ENCODE assay signal across 1 mouse cellular context in genomic region chr2:79127822-79128221, GRCm38 (mm10).
TF ChIP-seq lines count a peak whose summit lies in the region.

No protein-coding gene starts in this region.

TF ChIP-seq in CH12.LX, 34 proteins besides CTCF, POLR2A, EP300 and RAD21 (continued from another document):
- TF ChIP-seq POLR2AphosphoS2 (IDR thresholded peaks at IDR 0.05; ENCODE audit: low read depth, low read length) (no peak), SMC3 (IDR thresholded peaks at IDR 0.05; ENCODE audit: low read depth, low read length) (no peak), CHD2 (IDR thresholded peaks at IDR 0.05; ENCODE audit: low read length) (no peak), ETS1 (conservative IDR thresholded peaks at IDR 0.05; ENCODE audit: low read depth, low read length) (no peak), ELF1 (IDR thresholded peaks at IDR 0.05; ENCODE audit: low read depth, low read length) (no peak), NELFE (IDR thresholded peaks at IDR 0.05; ENCODE audit: low read depth, low read length) (no peak), MAX (IDR thresholded peaks at IDR 0.05; ENCODE audit: low read length) (no peak), SIN3A (IDR thresholded peaks at IDR 0.05; ENCODE audit: low read length) (no peak), CHD1 (IDR thresholded peaks at IDR 0.05; ENCODE audit: low read depth, low read length) (no peak), JUND (conservative IDR thresholded peaks at IDR 0.05; ENCODE audit: low read depth, low read length) (no peak)
TF ChIP-seq in CH12.LX: peak in this region for 0.
